Mouse (Mus musculus): ENCODE measurements around the gene Mitd1. TPM values are rescaled to one million over a fixed set of nuclear protein-coding genes. Genes with fewer than 3 reads are reported as not detected.

Mitd1 gene
- polyA plus RNA-seq, 1 experiment = 6.2 TPM

- TF ChIP-seq POLR2A (IDR thresholded peaks at IDR 0.05; ENCODE audit: low read depth, low read length) (peak; percentile 85), CTCF (conservative IDR thresholded peaks at IDR 0.05; ENCODE audit: insufficient read depth, insufficient read length, low read depth, low read length) (no peak)
- DNase-seq = peak; percentile 100
- Histone ChIP-seq H3K27me3 (replicated peaks; ENCODE audit: control insufficient read depth, insufficient read depth, low read length) (no peaks in the 10 kb centered on the region), H3K36me3 (ENCODE audit: control insufficient read depth, insufficient read depth, low read length) (no peaks in the 10 kb centered on the region), H3K4me1 (ENCODE audit: control insufficient read depth, insufficient read depth, low read length) (no peaks in the 10 kb centered on the region; the same call in 1 of the 2 replicates), H3K4me3 (ENCODE audit: insufficient read depth, low read depth, low read length) (peak overlapping the region; percentile 77), H3K27ac (ENCODE audit: insufficient read depth, low read depth, low read length) (peak overlapping the region; percentile 54)
- under 1% methylated on average over 90 of the region's 90 CpGs for WGBS
Observed at GRCm38 (mm10) chr1:37864511-37865400, 25.5 kb downstream of the Mitd1 start.

DNA sequence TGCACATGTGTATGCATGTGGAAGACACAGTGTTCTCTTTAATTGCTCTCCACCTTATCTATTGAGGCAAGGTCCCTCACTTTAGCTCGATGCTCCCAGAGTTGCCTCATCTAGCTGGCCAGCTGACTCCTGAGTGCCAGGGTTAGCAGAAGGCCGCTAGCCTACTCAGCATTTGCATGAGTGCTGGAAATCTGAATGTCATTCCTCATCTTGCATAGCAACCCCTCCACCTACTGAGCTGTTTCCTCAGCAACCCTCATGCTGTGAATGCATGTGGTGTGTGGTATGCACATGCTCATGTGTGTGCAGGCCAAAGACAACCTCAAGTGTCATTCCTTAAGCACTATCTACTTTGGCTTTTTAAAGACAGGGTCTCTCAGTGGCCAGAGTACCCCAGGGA lies 39.5 kb downstream of the Mitd1 start:
- no peak for TF ChIP-seq POLR2A (IDR thresholded peaks at IDR 0.05; ENCODE audit: low read depth, low read length)
- no peak for TF ChIP-seq CTCF (conservative IDR thresholded peaks at IDR 0.05; ENCODE audit: insufficient read depth, insufficient read length, low read depth, low read length)

GRCm38 (mm10) chr1:37846878-37847277 lies 43.3 kb downstream of the Mitd1 start:
- WGBS = 56% methylated on average over 8 of the region's 8 CpGs
- Histone ChIP-seq H3K27me3 (replicated peaks; ENCODE audit: control insufficient read depth, insufficient read depth, low read length) (no peaks in the 10 kb centered on the region), H3K4me3 (ENCODE audit: insufficient read depth, low read depth, low read length) (no peak overlapping the region), H3K4me1 (ENCODE audit: control insufficient read depth, insufficient read depth, low read length) (peaks cover 3% of the 10 kb centered on the region; the same call in 1 of the 2 replicates), H3K36me3 (ENCODE audit: control insufficient read depth, insufficient read depth, low read length) (no peaks in the 10 kb centered on the region), H3K27ac (ENCODE audit: insufficient read depth, low read depth, low read length) (no peak overlapping the region)
- no peak for TF ChIP-seq CTCF (conservative IDR thresholded peaks at IDR 0.05; ENCODE audit: insufficient read depth, insufficient read length, low read depth, low read length)
- TF ChIP-seq POLR2A (IDR thresholded peaks at IDR 0.05; ENCODE audit: low read depth, low read length) = no peak
- peak; percentile 29 for DNase-seq

More for the DNA sequence above, 39.5 kb downstream of the Mitd1 start:
- 0 out of 2 replicates have a peak, but pooled peaks cover 2% of the 10 kb centered on the region for H3K36me3 ChIP-seq (ENCODE audit: control insufficient read depth, insufficient read depth, low read length)
- H3K27ac ChIP-seq (ENCODE audit: insufficient read depth, low read depth, low read length) = no peak overlapping the region
- 68% methylated on average over 2 of the region's 2 CpGs for WGBS
- H3K4me1 ChIP-seq (ENCODE audit: control insufficient read depth, insufficient read depth, low read length) = peaks cover 3% of the 10 kb centered on the region; the same call in 1 of the 2 replicates
- H3K4me3 ChIP-seq (ENCODE audit: insufficient read depth, low read depth, low read length) = no peak overlapping the region
- no peak for DNase-seq
- H3K27me3 ChIP-seq (replicated peaks; ENCODE audit: control insufficient read depth, insufficient read depth, low read length) = no peaks in the 10 kb centered on the region

DNA sequence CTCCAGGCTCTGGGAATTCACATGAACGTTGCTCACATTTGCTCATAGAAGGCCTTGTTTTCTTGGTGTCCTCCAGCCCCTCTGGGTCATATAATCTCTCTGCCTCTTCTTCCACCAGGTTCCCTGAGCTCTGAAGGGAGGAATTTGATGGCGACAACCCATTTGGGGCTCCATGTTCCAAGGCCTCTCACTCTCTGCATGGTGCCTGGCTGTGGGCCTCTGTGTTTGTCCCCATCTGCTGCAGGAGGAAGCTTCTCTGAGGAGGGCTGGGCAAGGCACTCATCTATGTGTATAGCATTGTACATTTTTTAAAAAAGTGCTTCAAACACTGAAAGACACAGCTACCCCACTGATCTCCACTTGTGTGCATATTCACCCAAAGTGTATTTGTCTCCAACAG lies 58.5 kb downstream of the Mitd1 start:
- WGBS = 70% methylated on average over 2 of the region's 2 CpGs
- Histone ChIP-seq H3K4me1 (ENCODE audit: control insufficient read depth, insufficient read depth, low read length) (no peaks in the 10 kb centered on the region), H3K27me3 (replicated peaks; ENCODE audit: control insufficient read depth, insufficient read depth, low read length) (no peaks in the 10 kb centered on the region), H3K27ac (ENCODE audit: insufficient read depth, low read depth, low read length) (no peak overlapping the region), H3K4me3 (ENCODE audit: insufficient read depth, low read depth, low read length) (no peak overlapping the region), H3K36me3 (ENCODE audit: control insufficient read depth, insufficient read depth, low read length) (no peaks in the 10 kb centered on the region)
- no peak for TF ChIP-seq CTCF (conservative IDR thresholded peaks at IDR 0.05; ENCODE audit: insufficient read depth, insufficient read length, low read depth, low read length)
- TF ChIP-seq POLR2A (IDR thresholded peaks at IDR 0.05; ENCODE audit: low read depth, low read length) = no peak
- DNase-seq = no peak

Other genes starting within 250 kb of the Mitd1 start
- gene 2010300C02Rik, start 170.3 kb downstream of the Mitd1 start, polyA plus RNA-seq (2012; rRNA removed) = 0.86 and 1.2 TPM in 2 replicates
- 0.71 and 0.72 TPM in 2 replicates for gene Tsga10, start 24.0 kb downstream of the Mitd1 start, polyA plus RNA-seq (2012; rRNA removed)
- gene Lipt1, start 18.7 kb downstream of the Mitd1 start, polyA plus RNA-seq (2012; rRNA removed) = 3.7 and 4.4 TPM in 2 replicates
- gene Mrpl30, start 66 bp upstream of the Mitd1 start, polyA plus RNA-seq (2012; rRNA removed) = 67.7 and 97.4 TPM in 2 replicates
- gene Lyg2, start 26.1 kb upstream of the Mitd1 start, polyA plus RNA-seq (2012; rRNA removed) = not detected in 2 replicates
- gene Lyg1, start 67.3 kb upstream of the Mitd1 start, polyA plus RNA-seq (2012; rRNA removed) = not detected in 2 replicates
- 8.9 and 13.1 TPM in 2 replicates for gene Txndc9, start 107.5 kb upstream of the Mitd1 start, polyA plus RNA-seq (2012; rRNA removed)
- 7.1 TPM in 2 replicates for gene Eif5b, start 107.6 kb upstream of the Mitd1 start, polyA plus RNA-seq (2012; rRNA removed)
- 7.7 and 8.4 TPM in 2 replicates for gene Rev1, start 239.4 kb upstream of the Mitd1 start, polyA plus RNA-seq (2012; rRNA removed)